Mouse (Mus musculus) kidney, adult 2 months (tissue): ENCODE measurements at regions not wholly inside any gene's neighbourhood (a gene's known extent, or its start where the extent isn't known, plus 50 kb on each side); places are given as distances from the start of the nearest gene placed in this dataset.

Source experiments
- CTCF ChIP-seq: fragments of 200-500 bp; conservative IDR thresholded peaks from 2 replicates; pipeline ENCODE4 v1.5.1; 2011; ENCODE audit warnings: low read depth, mild to moderate bottlenecking, control low read depth, low read length, moderate library complexity, mixed read lengths; ENCODE audit not compliant: insufficient read depth, insufficient read length
- POLR2A ChIP-seq: fragments of 200-500 bp; IDR thresholded peaks from one replicate; pipeline ENCODE4 v1.6.1; 2011; ENCODE audit warnings: low read depth, low read length, control low read depth

DNA sequence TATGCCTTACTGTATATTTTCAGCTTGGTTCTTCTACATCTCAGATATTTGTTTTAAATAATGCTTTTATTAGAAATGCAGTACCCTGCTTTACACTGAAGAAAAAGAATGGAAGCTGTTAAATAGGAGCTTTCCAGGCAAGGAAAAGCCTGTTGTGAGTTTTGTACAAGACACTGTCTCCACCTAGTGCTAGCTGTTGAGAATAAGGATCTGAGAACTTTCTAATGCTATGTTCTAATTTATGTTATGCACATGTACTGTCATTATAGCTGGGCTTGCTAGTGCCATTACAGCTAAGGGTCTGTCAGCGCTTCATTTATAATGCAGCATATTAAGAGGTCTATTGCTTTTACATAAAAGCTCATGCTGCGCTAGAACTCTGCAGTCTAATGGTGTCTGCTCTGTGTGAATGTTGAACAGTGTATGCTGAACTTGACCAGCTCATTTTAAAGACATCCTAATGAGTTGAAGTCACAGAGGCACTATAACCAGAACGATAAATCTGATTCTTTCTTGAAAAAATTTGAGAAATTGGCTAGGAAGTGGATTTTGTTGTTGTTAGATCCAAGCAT lies 315.4 kb upstream of the Dnajc24 start:
- TF ChIP-seq CTCF (no peak), POLR2A (no peak)
